Mouse (Mus musculus) MN1 (cell line): ENCODE measurements around the gene Loxl4.

ENCODE experiments used
- DNase-seq: peaks from one replicate; pipeline ENCODE4 v3.0.0-alpha.2; 2016; ENCODE audit warnings: low spot score

Gene Loxl4

GRCm38 (mm10) chr19:42612654-42613053 is at the start of gene Loxl4:
Gene Loxl4, minus strand, starts transcription at chr19:42612813.
- no peak for DNase-seq

GRCm38 (mm10) chr19:42661430-42662164 is 49.0 kb upstream of the Loxl4 start:
- no peak for DNase-seq

- DNase-seq = no peak
Measured at GRCm38 (mm10) chr19:42660244-42660565, 47.6 kb upstream of the Loxl4 start.

- no peak for DNase-seq
Measured at GRCm38 (mm10) chr19:42659354-42660243, 47.0 kb upstream of the Loxl4 start.

GRCm38 (mm10) chr19:42658435-42659135 is 46.0 kb upstream of the Loxl4 start:
- DNase-seq = no peak

- peak; percentile 67 for DNase-seq
Measured at GRCm38 (mm10) chr19:42657769-42658168, 45.2 kb upstream of the Loxl4 start.

- no peak for DNase-seq
Measured at GRCm38 (mm10) chr19:42657306-42657705, 44.7 kb upstream of the Loxl4 start.

GRCm38 (mm10) chr19:42655006-42655405 is 42.4 kb upstream of the Loxl4 start:
- peak; percentile 60 for DNase-seq

GRCm38 (mm10) chr19:42653091-42653490 is 40.5 kb upstream of the Loxl4 start:
- DNase-seq = no peak

- no peak for DNase-seq
Measured at GRCm38 (mm10) chr19:42652425-42652824, 39.8 kb upstream of the Loxl4 start.

GRCm38 (mm10) chr19:42640211-42640610 is 27.6 kb upstream of the Loxl4 start:
- no peak for DNase-seq

- DNase-seq = no peak
Measured at GRCm38 (mm10) chr19:42639544-42639943, 26.9 kb upstream of the Loxl4 start.

GRCm38 (mm10) chr19:42638604-42639481 is 26.2 kb upstream of the Loxl4 start:
- DNase-seq = peak; percentile 39

GRCm38 (mm10) chr19:42636631-42637030 is 24.0 kb upstream of the Loxl4 start:
- no peak for DNase-seq

- DNase-seq = no peak
Measured at GRCm38 (mm10) chr19:42633650-42634049, 21.0 kb upstream of the Loxl4 start.

GRCm38 (mm10) chr19:42632301-42632700 is 19.7 kb upstream of the Loxl4 start:
- DNase-seq = no peak

- DNase-seq = no peak
Measured at GRCm38 (mm10) chr19:42631541-42631961, 18.9 kb upstream of the Loxl4 start.

GRCm38 (mm10) chr19:42628068-42628467 is 15.5 kb upstream of the Loxl4 start:
- peak; percentile 12 for DNase-seq

- DNase-seq = no peak
Measured at GRCm38 (mm10) chr19:42613647-42614225, 1.1 kb upstream of the Loxl4 start.

- no peak for DNase-seq
Measured at GRCm38 (mm10) chr19:42613116-42613515, 503 bp upstream of the Loxl4 start.

- DNase-seq = no peak
Measured at GRCm38 (mm10) chr19:42611746-42612145, 867 bp downstream of the Loxl4 start.
